Mouse (Mus musculus): ENCODE results near the gene Sstr5. TPM values are rescaled to one million over a fixed set of nuclear protein-coding genes. Genes with fewer than 3 reads are reported as not detected.

The Sstr5 gene
- total and polyA plus RNA-seq, 2 experiments, result not detected

DNA sequence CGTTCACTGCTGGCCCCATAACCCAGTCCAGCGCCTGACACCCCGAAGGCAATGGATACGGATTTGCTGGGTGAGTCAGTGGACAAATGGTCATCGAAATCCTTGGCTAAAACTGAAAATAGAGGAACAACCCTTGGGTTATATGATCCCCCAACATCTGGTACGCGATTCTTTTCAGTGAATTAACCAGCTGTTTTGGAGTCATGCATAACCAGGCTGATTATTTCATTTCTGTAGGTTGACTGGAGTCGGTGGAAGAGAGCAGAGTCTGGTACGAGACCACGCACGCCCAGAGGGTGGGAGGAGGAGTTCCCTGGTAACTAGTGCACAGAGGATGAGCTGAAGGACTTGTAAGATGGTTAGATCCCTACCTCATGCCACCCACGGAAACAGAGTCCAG is 25.0 kb upstream of the Sstr5 start:
- H3K27me3 ChIP-seq (ENCODE audit: control insufficient read depth, insufficient read depth, low read length), result no peaks in the 10 kb centered on the region
- 80% methylated on average over 12 of the region's 12 CpGs for WGBS
- H3K27ac ChIP-seq (replicated peaks; ENCODE audit: insufficient read depth, low read depth, low read length), result no peak overlapping the region
- no peaks in the 10 kb centered on the region for H3K4me1 ChIP-seq (ENCODE audit: control insufficient read depth, insufficient read depth, low read length)
- no peak overlapping the region for H3K9ac ChIP-seq (ENCODE audit: low read depth, low read length)
- no peaks in the 10 kb centered on the region for H3K36me3 ChIP-seq (ENCODE audit: control insufficient read depth, insufficient read depth, low read length)
- H3K4me3 ChIP-seq (ENCODE audit: insufficient read depth, low read depth, low read length), result no peak overlapping the region
- DNase-seq (ENCODE audit: extremely low read depth, low read depth, low spot score), result no peak
- H3K79me2 ChIP-seq (ENCODE audit: control insufficient read depth, insufficient read depth, low read length), result no peaks in the 10 kb centered on the region
- TF ChIP-seq POLR2A (IDR thresholded peaks at IDR 0.05; ENCODE audit: extremely low read depth, insufficient read depth, low read length) (no peak), CTCF (IDR thresholded peaks at IDR 0.05; ENCODE audit: low read depth, low read length) (no peak)

DNA sequence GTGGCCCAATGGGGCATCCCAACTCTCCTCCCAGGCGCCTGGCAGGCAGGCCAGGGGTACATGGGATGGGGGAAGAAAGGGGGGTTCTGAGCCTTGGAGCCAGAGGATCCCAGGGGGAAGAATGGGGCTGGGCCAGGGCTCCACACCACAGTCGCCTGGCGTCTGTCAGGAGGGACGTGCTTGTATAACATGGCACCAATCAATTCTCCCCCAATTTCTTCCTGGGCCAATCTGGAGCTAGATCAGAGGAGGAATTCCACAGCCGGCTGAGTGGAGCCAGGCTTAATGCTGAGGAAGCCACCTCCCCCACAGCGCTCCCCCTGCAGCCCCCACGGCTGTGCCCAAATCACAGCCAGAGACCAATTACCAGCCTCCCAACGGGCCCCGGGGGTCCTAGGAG is 23.4 kb upstream of the Sstr5 start:
- Histone ChIP-seq H3K4me3 (ENCODE audit: insufficient read depth, low read depth, low read length) (no peak overlapping the region), H3K4me1 (ENCODE audit: control insufficient read depth, insufficient read depth, low read length) (no peaks in the 10 kb centered on the region), H3K36me3 (ENCODE audit: control insufficient read depth, insufficient read depth, low read length) (no peaks in the 10 kb centered on the region), H3K9ac (ENCODE audit: low read depth, low read length) (no peak overlapping the region), H3K27ac (replicated peaks; ENCODE audit: insufficient read depth, low read depth, low read length) (no peak overlapping the region), H3K27me3 (ENCODE audit: control insufficient read depth, insufficient read depth, low read length) (no peaks in the 10 kb centered on the region), H3K79me2 (ENCODE audit: control insufficient read depth, insufficient read depth, low read length) (no peaks in the 10 kb centered on the region)
- 62% methylated on average over 9 of the region's 9 CpGs for WGBS
- no peak for DNase-seq (ENCODE audit: extremely low read depth, low read depth, low spot score)
- TF ChIP-seq POLR2A (IDR thresholded peaks at IDR 0.05; ENCODE audit: extremely low read depth, insufficient read depth, low read length) (no peak), CTCF (IDR thresholded peaks at IDR 0.05; ENCODE audit: low read depth, low read length) (no peak)

DNA sequence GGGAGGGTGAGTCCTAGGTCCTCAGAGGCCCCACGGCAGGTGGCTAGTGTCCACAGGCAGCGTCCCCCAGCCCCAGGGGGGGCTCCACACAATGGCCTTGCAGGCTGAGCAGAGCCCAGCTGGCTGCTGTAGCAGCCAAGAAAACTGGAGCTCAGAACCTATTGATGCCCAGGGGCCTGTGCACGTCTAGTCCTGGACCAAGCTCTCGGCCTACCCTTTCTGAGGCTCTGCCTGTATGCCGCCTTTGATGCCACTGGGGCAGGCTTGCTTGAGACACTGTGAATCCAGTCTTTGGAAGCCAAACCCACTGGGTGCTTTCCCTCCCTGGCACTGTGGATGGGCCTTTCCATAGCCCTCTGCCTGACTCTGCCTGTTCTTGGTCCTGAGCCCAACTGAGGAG is 22.4 kb upstream of the Sstr5 start:
- Histone ChIP-seq H3K4me3 (ENCODE audit: insufficient read depth, low read depth, low read length) (no peak overlapping the region), H3K27me3 (ENCODE audit: control insufficient read depth, insufficient read depth, low read length) (no peaks in the 10 kb centered on the region), H3K27ac (replicated peaks; ENCODE audit: insufficient read depth, low read depth, low read length) (no peak overlapping the region), H3K4me1 (ENCODE audit: control insufficient read depth, insufficient read depth, low read length) (no peaks in the 10 kb centered on the region), H3K9ac (ENCODE audit: low read depth, low read length) (no peak overlapping the region), H3K36me3 (ENCODE audit: control insufficient read depth, insufficient read depth, low read length) (no peaks in the 10 kb centered on the region), H3K79me2 (ENCODE audit: control insufficient read depth, insufficient read depth, low read length) (no peaks in the 10 kb centered on the region)
- 92% methylated on average over 5 of the region's 5 CpGs for WGBS
- TF ChIP-seq CTCF (IDR thresholded peaks at IDR 0.05; ENCODE audit: low read depth, low read length) (no peak), POLR2A (IDR thresholded peaks at IDR 0.05; ENCODE audit: extremely low read depth, insufficient read depth, low read length) (no peak)
- no peak for DNase-seq (ENCODE audit: extremely low read depth, low read depth, low spot score)

DNA sequence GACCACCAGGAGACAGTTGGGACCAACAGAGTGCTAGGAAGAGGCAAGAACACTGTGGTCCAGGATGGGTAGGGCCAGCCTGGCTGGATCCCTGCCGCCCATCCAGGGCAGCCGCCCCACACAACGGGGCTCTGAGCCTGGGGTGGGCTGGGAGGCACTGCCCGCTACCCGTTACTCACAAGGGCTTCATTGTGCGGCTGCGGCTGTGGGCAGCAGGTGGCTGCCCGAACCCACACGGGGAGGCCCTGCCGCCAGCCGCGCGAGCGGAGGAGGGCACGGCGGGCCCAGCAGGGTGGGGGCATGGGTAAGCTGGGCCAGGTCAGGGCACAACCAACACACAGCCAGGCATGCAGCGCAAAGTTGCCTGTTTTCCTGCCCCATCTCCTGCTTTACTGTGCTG is 21.1 kb upstream of the Sstr5 start:
- Histone ChIP-seq H3K4me3 (ENCODE audit: insufficient read depth, low read depth, low read length) (no peak overlapping the region), H3K36me3 (ENCODE audit: control insufficient read depth, insufficient read depth, low read length) (no peaks in the 10 kb centered on the region), H3K27me3 (ENCODE audit: control insufficient read depth, insufficient read depth, low read length) (no peaks in the 10 kb centered on the region), H3K9ac (ENCODE audit: low read depth, low read length) (no peak overlapping the region), H3K4me1 (ENCODE audit: control insufficient read depth, insufficient read depth, low read length) (no peaks in the 10 kb centered on the region), H3K27ac (replicated peaks; ENCODE audit: insufficient read depth, low read depth, low read length) (no peak overlapping the region), H3K79me2 (ENCODE audit: control insufficient read depth, insufficient read depth, low read length) (no peaks in the 10 kb centered on the region)
- 89% methylated on average over 17 of the region's 17 CpGs for WGBS
- DNase-seq (ENCODE audit: extremely low read depth, low read depth, low spot score), result no peak
- TF ChIP-seq CTCF (IDR thresholded peaks at IDR 0.05; ENCODE audit: low read depth, low read length) (no peak), POLR2A (IDR thresholded peaks at IDR 0.05; ENCODE audit: extremely low read depth, insufficient read depth, low read length) (no peak)

DNA sequence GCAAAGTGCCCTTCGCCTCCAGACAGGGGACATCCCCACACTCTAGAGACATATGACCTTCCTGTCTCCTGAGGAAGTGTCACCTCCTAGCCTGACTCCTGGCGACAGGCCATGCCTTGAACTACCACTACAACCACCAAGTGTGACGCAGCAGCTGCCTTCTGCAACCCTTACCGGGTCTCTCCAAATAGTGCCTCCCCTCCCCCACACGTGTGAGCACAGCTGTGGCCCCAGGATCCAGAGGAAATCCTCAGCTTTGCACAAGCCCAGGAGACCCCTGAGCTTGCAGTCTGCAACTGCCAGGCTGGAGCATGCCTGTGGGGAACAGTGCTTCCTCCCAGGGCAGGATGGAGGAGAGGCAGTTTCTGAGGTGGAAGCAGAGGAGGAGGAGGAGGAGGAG is 19.2 kb upstream of the Sstr5 start:
- H3K4me1 ChIP-seq (ENCODE audit: control insufficient read depth, insufficient read depth, low read length), result no peaks in the 10 kb centered on the region
- H3K9ac ChIP-seq (ENCODE audit: low read depth, low read length), result no peak overlapping the region
- no peak overlapping the region for H3K27ac ChIP-seq (replicated peaks; ENCODE audit: insufficient read depth, low read depth, low read length)
- no peaks in the 10 kb centered on the region for H3K36me3 ChIP-seq (ENCODE audit: control insufficient read depth, insufficient read depth, low read length)
- H3K79me2 ChIP-seq (ENCODE audit: control insufficient read depth, insufficient read depth, low read length), result no peaks in the 10 kb centered on the region
- 24% methylated on average over 5 of the region's 5 CpGs for WGBS
- TF ChIP-seq CTCF (IDR thresholded peaks at IDR 0.05; ENCODE audit: low read depth, low read length) (no peak), POLR2A (IDR thresholded peaks at IDR 0.05; ENCODE audit: extremely low read depth, insufficient read depth, low read length) (no peak)
- no peaks in the 10 kb centered on the region for H3K27me3 ChIP-seq (ENCODE audit: control insufficient read depth, insufficient read depth, low read length)
- DNase-seq (ENCODE audit: extremely low read depth, low read depth, low spot score), result no peak
- H3K4me3 ChIP-seq (ENCODE audit: insufficient read depth, low read depth, low read length), result no peak overlapping the region

DNA sequence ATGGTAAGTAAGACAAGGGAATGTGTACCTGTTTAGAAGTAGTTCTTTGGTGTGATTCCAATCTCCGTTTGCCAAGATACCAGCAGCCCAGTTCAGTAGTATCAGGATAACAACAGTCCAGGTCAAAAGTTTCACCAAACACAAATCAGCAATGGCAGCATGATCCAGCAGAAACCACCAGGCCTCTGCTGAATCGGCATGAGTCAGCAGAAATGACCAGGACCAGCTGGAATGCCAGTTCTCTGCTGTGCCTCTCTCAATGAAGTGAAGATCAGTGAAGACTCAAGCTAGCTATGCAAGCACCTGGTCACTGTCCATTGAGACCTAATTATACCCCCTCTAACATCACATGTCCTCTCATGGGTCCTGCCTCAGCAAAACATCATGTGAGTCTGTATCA is 17.0 kb upstream of the Sstr5 start:
- no peak overlapping the region for H3K27ac ChIP-seq (replicated peaks; ENCODE audit: insufficient read depth, low read depth, low read length)
- H3K27me3 ChIP-seq (ENCODE audit: control insufficient read depth, insufficient read depth, low read length), result no peaks in the 10 kb centered on the region
- TF ChIP-seq CTCF (IDR thresholded peaks at IDR 0.05; ENCODE audit: low read depth, low read length) (no peak), POLR2A (IDR thresholded peaks at IDR 0.05; ENCODE audit: extremely low read depth, insufficient read depth, low read length) (no peak)
- DNase-seq (ENCODE audit: extremely low read depth, low read depth, low spot score), result no peak
- H3K79me2 ChIP-seq (ENCODE audit: control insufficient read depth, insufficient read depth, low read length), result no peaks in the 10 kb centered on the region
- no peaks in the 10 kb centered on the region for H3K4me1 ChIP-seq (ENCODE audit: control insufficient read depth, insufficient read depth, low read length)
- no peak overlapping the region for H3K9ac ChIP-seq (ENCODE audit: low read depth, low read length)
- 87% methylated on average over 2 of the region's 2 CpGs for WGBS
- H3K4me3 ChIP-seq (ENCODE audit: insufficient read depth, low read depth, low read length), result no peak overlapping the region
- no peaks in the 10 kb centered on the region for H3K36me3 ChIP-seq (ENCODE audit: control insufficient read depth, insufficient read depth, low read length)

All from liver, adult 2 months (tissue).